Mouse (Mus musculus): ENCODE measurements at regions not wholly inside any gene's neighbourhood (a gene's known extent, or its start where the extent isn't known, plus 50 kb on each side); places are given as distances from the start of the nearest gene placed in this dataset. TPM values are rescaled to one million over a fixed set of nuclear protein-coding genes. Genes with fewer than 3 reads are reported as not detected.

DNA sequence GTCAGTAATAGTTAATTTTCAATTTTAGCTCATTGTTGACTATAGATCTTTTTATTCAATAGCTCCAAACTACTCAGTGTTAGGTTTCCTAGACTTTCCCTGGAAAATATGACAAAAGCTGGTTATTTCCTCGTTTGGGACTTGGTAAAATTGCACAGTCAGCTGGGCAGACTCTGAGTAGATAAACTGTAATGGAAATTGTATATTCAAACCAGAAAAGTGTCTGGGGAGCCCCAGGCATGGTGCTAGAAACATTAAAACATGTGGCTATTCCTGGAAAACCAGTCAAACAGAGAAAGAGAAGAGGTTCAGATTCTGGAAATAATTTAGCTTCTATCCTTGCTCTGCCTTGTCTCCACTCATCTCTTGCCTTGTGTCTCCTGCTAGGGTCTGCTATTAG lies 66.4 kb upstream of the Cxxc4 start:
- H3K9ac ChIP-seq, result no peak overlapping the region
- no peaks in the 10 kb centered on the region for H3K4me1 ChIP-seq
- H3K9me3 ChIP-seq, result no peaks in the 10 kb centered on the region
- no peak for ATAC-seq (ENCODE audit: low FRiP score, low read depth)
- WGBS, result 51% methylated on average over 1 of the region's 1 CpGs
- H3K36me3 ChIP-seq, result no peaks in the 10 kb centered on the region
- H3K27me3 ChIP-seq (replicated peaks), result no peaks in the 10 kb centered on the region
- no peak overlapping the region for H3K27ac ChIP-seq
- H3K4me2 ChIP-seq (replicated peaks), result no peak overlapping the region
- H3K4me3 ChIP-seq, result no peak overlapping the region

DNA sequence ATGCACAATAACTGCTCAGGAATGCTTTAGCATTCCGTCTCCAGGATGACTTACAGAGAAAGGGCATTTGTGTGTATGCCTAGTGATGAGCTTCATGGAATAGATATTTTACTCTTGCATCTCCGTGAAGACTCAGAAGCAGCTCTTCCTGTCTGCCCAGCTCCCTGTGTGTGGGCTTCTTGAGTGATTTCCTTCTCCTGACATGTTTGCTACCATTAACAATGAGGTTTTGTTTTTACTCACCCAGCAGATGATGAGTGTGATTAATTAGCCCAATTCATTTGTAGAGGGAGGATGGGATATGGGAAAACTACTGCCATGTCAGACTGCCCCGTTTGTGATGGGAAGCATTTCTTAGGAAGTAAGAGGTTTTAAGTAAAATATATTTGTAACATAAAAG lies 63.9 kb upstream of the Cxxc4 start:
- Histone ChIP-seq H3K27me3 (replicated peaks) (no peaks in the 10 kb centered on the region), H3K36me3 (no peaks in the 10 kb centered on the region), H3K9me3 (no peaks in the 10 kb centered on the region), H3K9ac (no peak overlapping the region), H3K4me1 (no peaks in the 10 kb centered on the region), H3K4me2 (replicated peaks) (no peak overlapping the region), H3K27ac (no peak overlapping the region), H3K4me3 (no peak overlapping the region)
- WGBS, result 34% methylated on average over 3 of the region's 3 CpGs
- ATAC-seq (ENCODE audit: low FRiP score, low read depth), result no peak

DNA sequence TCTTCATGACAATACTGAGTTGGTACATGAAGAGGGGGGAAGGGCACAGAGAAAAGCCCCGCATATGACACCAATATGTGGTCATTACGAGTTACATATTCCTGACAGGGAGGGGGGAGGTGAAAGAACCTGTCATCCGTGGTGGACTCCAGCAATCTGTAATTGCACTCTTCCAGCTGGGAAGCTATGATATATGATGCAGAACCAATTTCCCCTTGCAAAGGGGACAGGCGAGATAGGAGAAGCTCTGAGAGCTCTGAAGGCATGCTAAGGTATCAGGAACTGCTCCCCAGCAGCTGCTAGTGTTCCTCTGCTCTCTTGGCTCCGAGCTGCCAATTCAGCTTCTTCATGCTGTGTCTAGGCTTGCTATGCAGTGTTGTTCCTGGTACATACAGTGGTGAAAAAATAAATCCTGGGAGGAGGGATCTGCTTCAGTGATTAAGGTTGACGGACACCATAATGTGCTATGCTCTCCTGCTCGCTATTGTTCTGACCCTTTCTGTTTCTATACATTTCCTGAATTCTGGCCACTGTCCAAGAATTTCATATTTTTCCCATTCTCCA lies 57.7 kb upstream of the Cxxc4 start:
- no peaks in the 10 kb centered on the region for H3K9me3 ChIP-seq
- H3K4me3 ChIP-seq, result no peak overlapping the region
- no peak overlapping the region for H3K4me2 ChIP-seq (replicated peaks)
- H3K27me3 ChIP-seq (replicated peaks), result no peaks in the 10 kb centered on the region
- no peaks in the 10 kb centered on the region for H3K4me1 ChIP-seq
- ATAC-seq (ENCODE audit: low FRiP score, low read depth), result peak; percentile 48
- no peak overlapping the region for H3K27ac ChIP-seq
- WGBS, result 61% methylated on average over 7 of the region's 7 CpGs
- H3K9ac ChIP-seq, result no peak overlapping the region
- no peaks in the 10 kb centered on the region for H3K36me3 ChIP-seq

DNA sequence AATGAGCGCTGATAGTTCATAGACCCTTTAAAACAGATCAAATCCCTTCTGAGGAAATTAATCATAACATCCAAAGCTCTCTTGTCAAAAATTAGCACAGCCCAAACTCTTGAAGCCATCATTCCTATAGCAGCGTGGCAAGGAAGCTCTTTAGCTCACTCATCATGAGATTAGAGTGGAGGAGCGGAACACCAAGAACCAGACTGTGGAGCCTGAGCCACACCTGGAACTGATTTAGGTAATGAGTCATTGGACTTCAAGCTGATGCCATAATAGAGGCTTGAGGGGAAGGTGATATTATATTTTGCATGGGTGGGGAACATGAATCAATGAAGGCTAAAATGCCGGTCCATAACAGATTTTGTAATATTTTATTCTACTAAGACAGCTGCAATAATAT lies 52.2 kb upstream of the Cxxc4 start:
- WGBS, result 91% methylated on average over 4 of the region's 4 CpGs
- H3K4me3 ChIP-seq, result no peak overlapping the region
- no peaks in the 10 kb centered on the region for H3K4me1 ChIP-seq
- no peak for ATAC-seq (ENCODE audit: low FRiP score, low read depth)
- H3K27ac ChIP-seq, result no peak overlapping the region
- H3K9me3 ChIP-seq, result no peaks in the 10 kb centered on the region
- H3K4me2 ChIP-seq (replicated peaks), result no peak overlapping the region
- no peaks in the 10 kb centered on the region for H3K36me3 ChIP-seq
- H3K27me3 ChIP-seq (replicated peaks), result no peaks in the 10 kb centered on the region
- no peak overlapping the region for H3K9ac ChIP-seq

Small RNA genes lying in the stretch of these regions (microRNA-seq; reads per million reads assigned to microRNA genes)
- gene Gm44361, result not detected

Measured in neural tube, embryonic 12.5 days (tissue).